Mouse (Mus musculus): Measurements from ENCODE around the gene Srm.
A peak's percentile ranks its signal among the peaks of the same experiment; 100 is the strongest.

The Srm gene

GRCm38 (mm10) chr4:148602357-148603120 is 11.2 kb downstream of the Srm start, which contains the start of gene Masp2:
TSS of gene Masp2 (plus strand) at chr4:148602554.
- DNase-seq = no peak

GRCm38 (mm10) chr4:148603376-148604139 is 12.3 kb downstream of the Srm start:
- no peak for DNase-seq

DNA sequence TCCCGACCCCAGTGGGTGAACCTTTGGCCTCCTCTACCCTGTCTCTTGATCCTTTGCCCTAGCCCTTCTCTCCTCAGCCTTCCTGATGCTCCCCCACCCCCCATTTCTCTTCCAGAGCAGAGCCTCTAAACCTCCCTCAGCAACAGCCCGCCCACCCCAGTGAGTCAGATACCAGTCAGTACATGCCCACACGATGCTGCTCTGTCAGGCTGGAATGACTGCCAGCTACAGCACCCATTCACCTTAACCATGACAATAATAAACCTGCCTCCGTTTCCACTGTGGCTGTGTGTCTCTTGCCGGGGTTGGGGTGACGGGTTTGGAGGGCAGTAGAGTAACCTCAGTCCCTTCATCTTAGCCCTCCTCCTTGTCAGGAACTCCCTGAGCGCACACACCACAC is 12.8 kb downstream of the Srm start:
- no peak for DNase-seq

GRCm38 (mm10) chr4:148604541-148605165 is 13.3 kb downstream of the Srm start:
- DNase-seq = peak; percentile 82

DNA sequence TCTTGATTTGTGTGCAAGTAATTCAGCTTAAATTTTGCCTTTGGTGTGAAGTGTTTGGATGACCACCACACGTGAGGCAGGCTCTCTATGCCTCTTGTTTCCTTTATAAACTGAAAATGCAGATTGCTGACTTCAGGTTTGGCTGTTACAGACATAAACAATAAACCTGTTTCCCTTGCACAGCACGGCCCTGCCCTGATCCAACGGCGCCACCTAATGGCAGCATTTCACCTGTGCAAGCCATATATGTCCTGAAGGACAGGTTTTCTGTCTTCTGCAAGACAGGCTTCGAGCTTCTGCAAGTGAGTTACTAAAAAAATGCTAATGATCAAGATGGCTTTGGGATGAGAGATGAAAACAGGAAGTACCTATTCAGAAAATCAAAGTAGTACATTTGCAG is 16.5 kb downstream of the Srm start:
- peak; percentile 87 for DNase-seq

GRCm38 (mm10) chr4:148609805-148610204 is 18.5 kb downstream of the Srm start:
- DNase-seq = peak; percentile 59

DNA sequence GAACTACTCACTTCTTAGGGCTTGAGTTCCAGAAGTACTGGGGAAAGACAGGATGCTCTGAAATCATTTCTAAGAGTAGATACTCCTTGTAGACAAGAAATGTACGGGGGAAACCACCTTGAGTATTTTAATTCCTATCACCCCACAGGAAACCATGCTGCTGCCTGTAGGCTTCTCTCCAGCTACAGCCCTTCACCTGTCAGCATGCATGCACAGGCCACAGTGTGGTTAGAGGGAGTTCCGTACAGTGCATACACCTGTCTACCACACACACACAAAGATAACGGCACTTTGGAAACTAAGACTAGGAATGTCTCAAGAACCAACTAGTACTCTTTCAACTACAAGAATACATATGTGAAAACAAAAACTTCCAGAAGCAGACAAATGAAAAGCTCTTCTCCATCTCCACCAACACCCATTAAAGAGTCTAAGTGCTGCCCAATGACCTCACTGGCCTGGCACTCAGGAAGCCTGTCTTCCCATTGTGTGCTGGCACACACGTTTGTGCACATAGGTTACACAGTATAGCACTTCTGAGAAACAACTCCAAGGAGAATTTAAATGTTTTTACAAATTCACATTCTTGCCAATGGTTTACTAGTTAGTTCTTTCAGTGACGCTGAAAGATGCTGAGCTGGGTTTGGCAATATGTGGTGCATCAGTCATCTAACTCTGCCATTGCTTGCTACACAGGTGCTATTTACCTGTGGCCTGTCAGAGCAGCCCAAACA is 19.5 kb downstream of the Srm start:
- DNase-seq = no peak

DNA sequence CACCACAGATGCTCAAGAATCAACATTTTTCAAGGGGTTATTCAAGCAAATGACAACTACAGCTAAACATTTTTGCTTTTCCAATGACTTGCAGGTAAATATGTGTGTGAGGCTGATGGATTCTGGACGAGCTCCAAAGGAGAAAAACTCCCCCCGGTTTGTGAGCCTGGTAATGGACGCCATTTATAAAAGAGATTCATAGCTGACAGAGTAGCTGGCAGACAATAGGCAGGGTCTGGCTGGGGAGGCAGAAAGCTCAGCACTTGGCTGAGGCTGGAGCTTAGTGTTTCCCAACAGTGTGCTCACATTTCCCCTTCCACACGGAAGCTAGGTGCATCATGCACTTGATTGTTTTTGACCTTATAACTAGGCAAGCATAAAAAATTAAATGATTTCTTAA is 21.3 kb downstream of the Srm start:
- DNase-seq = no peak

DNA sequence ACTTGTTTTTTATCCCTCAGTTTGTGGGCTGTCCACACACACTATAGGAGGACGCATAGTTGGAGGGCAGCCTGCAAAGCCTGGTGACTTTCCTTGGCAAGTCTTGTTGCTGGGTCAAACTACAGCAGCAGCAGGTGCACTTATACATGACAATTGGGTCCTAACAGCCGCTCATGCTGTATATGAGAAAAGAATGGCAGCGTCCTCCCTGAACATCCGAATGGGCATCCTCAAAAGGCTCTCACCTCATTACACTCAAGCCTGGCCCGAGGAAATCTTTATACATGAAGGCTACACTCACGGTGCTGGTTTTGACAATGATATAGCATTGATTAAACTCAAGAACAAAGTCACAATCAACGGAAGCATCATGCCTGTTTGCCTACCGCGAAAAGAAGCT is 22.4 kb downstream of the Srm start:
- DNase-seq = no peak

GRCm38 (mm10) chr4:148619805-148620204 is 28.5 kb downstream of the Srm start:
- DNase-seq = no peak

GRCm38 (mm10) chr4:148620718-148621117 is 29.4 kb downstream of the Srm start:
- peak; percentile 54 for DNase-seq

DNA sequence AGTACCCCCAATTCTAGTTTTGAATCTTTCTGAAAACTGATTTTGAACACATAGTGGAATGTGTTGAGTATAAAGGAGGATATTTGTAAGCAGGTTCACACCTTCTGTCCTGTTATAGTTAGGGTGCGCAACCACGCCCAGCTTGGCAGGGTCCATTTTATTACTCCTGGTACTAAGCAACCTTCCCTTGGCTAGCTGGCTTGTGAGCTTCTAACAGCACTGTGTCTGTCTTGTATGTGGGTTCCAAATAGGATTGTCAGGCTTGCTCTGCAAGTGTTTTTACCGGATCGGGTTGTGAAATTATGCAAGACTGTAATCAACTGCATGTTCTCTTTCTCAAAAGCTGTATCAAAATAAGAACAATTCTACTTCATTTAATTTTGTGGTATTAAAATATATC is 31.2 kb downstream of the Srm start:
- DNase-seq = no peak

DNA sequence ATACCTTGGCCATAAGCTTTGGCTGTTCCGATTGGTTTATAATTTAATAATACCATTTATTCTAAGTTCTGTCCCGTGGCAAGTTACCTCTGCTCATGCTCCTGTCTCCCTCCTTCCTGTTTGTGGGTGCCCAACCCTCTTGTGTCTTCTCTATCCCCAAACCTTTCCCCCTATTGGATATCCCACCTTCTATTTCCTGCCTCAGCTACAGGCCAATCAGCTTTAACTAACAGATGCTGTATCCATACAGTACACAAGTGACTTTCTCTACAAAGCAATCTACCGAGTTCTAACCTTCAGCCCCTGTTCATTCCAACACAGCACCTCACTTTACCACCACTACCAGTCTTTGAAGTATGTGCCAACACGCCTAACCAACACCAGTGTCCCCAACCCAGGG is 32.3 kb downstream of the Srm start:
- DNase-seq = no peak

- DNase-seq = no peak
Observed at GRCm38 (mm10) chr4:148625010-148625409, 33.7 kb downstream of the Srm start.

- peak; percentile 52 for DNase-seq
Observed at GRCm38 (mm10) chr4:148625756-148626622, 34.7 kb downstream of the Srm start.

GRCm38 (mm10) chr4:148626623-148627185 is 35.4 kb downstream of the Srm start, which contains the start of gene Tardbp:
TSS of gene Tardbp (minus strand) at chr4:148627019.
- DNase-seq = peak; percentile 96

GRCm38 (mm10) chr4:148627246-148627645 is 35.9 kb downstream of the Srm start:
- DNase-seq = no peak

DNA sequence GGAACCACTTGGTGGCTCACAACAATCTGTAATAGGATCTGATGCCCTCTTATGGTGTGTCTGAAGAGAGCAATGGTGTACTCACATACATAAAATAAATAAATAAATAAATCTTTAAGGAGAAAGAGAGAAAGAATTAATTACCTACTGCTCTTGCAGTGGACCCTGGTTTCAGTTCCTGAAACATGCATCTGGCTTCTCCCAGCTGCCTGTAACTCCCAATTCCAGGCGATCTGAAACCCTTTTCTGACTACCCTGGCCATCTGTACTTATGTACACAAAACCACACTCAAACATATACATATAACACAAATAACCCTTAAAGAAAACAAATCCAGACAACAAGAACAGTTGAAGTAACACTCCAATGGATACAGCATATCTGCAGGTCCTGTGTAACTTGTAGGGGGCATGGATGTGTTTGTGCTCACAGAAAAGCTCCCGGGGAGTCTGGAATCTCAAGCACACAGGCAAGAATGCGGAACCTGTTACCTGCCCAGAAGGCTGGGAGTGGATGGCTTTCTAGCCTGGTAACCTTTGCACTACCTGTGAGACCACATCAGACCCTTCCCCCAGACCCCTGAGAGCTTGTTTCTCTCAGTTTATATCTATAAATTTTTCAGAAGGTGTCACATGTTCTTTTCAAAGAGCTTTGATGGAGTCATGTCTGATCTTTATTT is 40.9 kb downstream of the Srm start:
- DNase-seq = peak; percentile 54

GRCm38 (mm10) chr4:148633395-148634061 is 42.2 kb downstream of the Srm start:
- no peak for DNase-seq

DNA sequence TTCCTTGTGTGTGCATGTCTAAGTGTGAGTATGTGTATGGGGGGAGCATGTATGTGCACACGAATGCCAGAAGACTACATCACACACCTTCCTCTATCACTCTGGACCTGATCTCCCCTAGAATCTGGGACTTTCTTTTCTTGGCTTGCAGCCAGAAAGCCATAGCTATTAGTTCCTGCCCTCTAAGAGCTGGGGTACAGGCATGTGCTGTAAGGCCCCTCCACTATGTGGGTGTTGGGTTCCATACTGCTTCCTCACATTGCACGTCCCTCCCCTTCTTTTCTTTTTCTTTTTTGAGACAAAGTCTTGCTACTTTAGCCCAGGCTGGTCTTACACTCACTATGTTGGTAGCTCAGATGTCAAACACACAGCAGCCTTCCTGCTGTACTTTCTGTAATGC is 44.0 kb downstream of the Srm start:
- DNase-seq = no peak

Data from kidney, adult 9 months (tissue).